Comparison of ENCODE assay signal across 10 mouse cellular contexts in genomic region chrX:52745462-52745861, GRCm38 (mm10). TPM values are rescaled to one million over a fixed set of nuclear protein-coding genes. Genes with fewer than 3 reads are reported as not detected.
DNase-seq lines count a peak whose midpoint lies in the region; ATAC-seq and TF ChIP-seq lines count a peak whose summit lies in the region.
"Had no signal": no experiment of that assay in that cellular context is flagged by ENCODE, and none has a peak within 500 bp of the region (broad histone marks: within the 10 kb centered on the region; RNA-seq: fewer than 3 reads in every experiment).

No protein-coding gene starts in this region.

- no peaks in the 10 kb centered on the region for H3K4me1 ChIP-seq in heart, embryonic 10.5 days
- no peaks in the 10 kb centered on the region for H3K4me1 ChIP-seq in lung, embryonic 14.5 days (ENCODE audit: insufficient read depth)
- no peaks in the 10 kb centered on the region for H3K4me1 ChIP-seq in lung, adult 2 months (ENCODE audit: control insufficient read depth, insufficient read depth, low read length)
- 0 out of 2 replicates have a peak, but pooled peaks cover 3% of the 10 kb centered on the region for H3K4me1 ChIP-seq in neural tube, embryonic 15.5 days

- peak overlapping the region; percentile 79; the same call in 1 of the 2 replicates for H3K4me2 ChIP-seq in lung, embryonic 14.5 days
- H3K4me2 ChIP-seq in neural tube, embryonic 15.5 days: peak overlapping the region; percentile 95

- H3K9ac ChIP-seq in lung, embryonic 14.5 days: no peak overlapping the region
- no peak overlapping the region for H3K9ac ChIP-seq in neural tube, embryonic 15.5 days (replicated peaks)

- H3K9me3 ChIP-seq in heart, embryonic 10.5 days: no peaks in the 10 kb centered on the region
- no peaks in the 10 kb centered on the region for H3K9me3 ChIP-seq in lung, embryonic 14.5 days (ENCODE audit: low read depth, low read length)
- H3K9me3 ChIP-seq in neural tube, embryonic 15.5 days (replicated peaks): no peaks in the 10 kb centered on the region

- DNase-seq in heart, embryonic 10.5 days (ENCODE audit: low spot score): no peak
- DNase-seq in heart, adult 9 months (ENCODE audit: low spot score in 2 of 2): no peak
- DNase-seq in lung, embryonic 14.5 days: no peak
- no peak for DNase-seq in lung, adult 2 months
- DNase-seq in right cerebral cortex, postnatal 36 days (ENCODE audit: low spot score in 2 of 2): no peak
- no peak for DNase-seq in testis, postnatal 14 days (ENCODE audit: low spot score)
- DNase-seq: cerebellum, postnatal 36 days; heart, postnatal 36 days had no signal

- no peak overlapping the region for H3K27ac ChIP-seq in heart, embryonic 10.5 days
- H3K27ac ChIP-seq in lung, embryonic 14.5 days (ENCODE audit: low read depth): no peak overlapping the region
- H3K27ac ChIP-seq in neural tube, embryonic 15.5 days (replicated peaks): no peak overlapping the region

- no peak for ATAC-seq in lung, embryonic 14.5 days (ENCODE audit: insufficient read depth)
- ATAC-seq in granulocyte monocyte progenitor cell, adult 5-6 weeks (replicated peaks; ENCODE audit: poor library complexity, severe bottlenecking): peak; percentile 40
- no peak for ATAC-seq in neural tube, embryonic 15.5 days (ENCODE audit: low FRiP score)

- WGBS in heart, embryonic 10.5 days: 9% methylated on average over 8 of the region's 8 CpGs
- WGBS in lung, embryonic 14.5 days: 14% methylated on average over 8 of the region's 8 CpGs
- WGBS in lung, adult 2 months: 16% methylated on average over 8 of the region's 8 CpGs
- 5% methylated on average over 8 of the region's 8 CpGs for WGBS in neural tube, embryonic 15.5 days

- H3K27me3 ChIP-seq in heart, embryonic 10.5 days (ENCODE audit: insufficient read depth, poor library complexity, severe bottlenecking): peaks cover 17% of the 10 kb centered on the region
- peaks cover 20% of the 10 kb centered on the region for H3K27me3 ChIP-seq in lung, embryonic 14.5 days (ENCODE audit: insufficient read depth, low read length)
- H3K27me3 ChIP-seq in neural tube, embryonic 15.5 days (replicated peaks): peaks cover 16% of the 10 kb centered on the region

- H3K4me3 ChIP-seq in heart, embryonic 10.5 days: peak overlapping the region; percentile 66; the same call in 1 of the 2 replicates
- no peak overlapping the region for H3K4me3 ChIP-seq in lung, embryonic 14.5 days (ENCODE audit: low read depth, low read length)
- H3K4me3 ChIP-seq in lung, adult 2 months (replicated peaks; ENCODE audit: extremely low read depth, low read depth, low read length): no peak overlapping the region
- no peak overlapping the region for H3K4me3 ChIP-seq in neural tube, embryonic 15.5 days (replicated peaks)

- no peak for TF ChIP-seq CTCF in lung, embryonic 14.5 days (IDR thresholded peaks at IDR 0.05; ENCODE audit: low read depth)
- TF ChIP-seq CTCF in lung, adult 2 months (IDR thresholded peaks at IDR 0.05; ENCODE audit: insufficient read depth, low read length): no peak

- no peak for TF ChIP-seq POLR2A in lung, adult 2 months (IDR thresholded peaks at IDR 0.05; ENCODE audit: borderline replicate concordance, extremely low read depth, low read depth, low read length)

- H3K36me3 ChIP-seq in heart, embryonic 10.5 days: no peaks in the 10 kb centered on the region
- no peaks in the 10 kb centered on the region for H3K36me3 ChIP-seq in lung, embryonic 14.5 days (ENCODE audit: insufficient read depth)
- H3K36me3 ChIP-seq in neural tube, embryonic 15.5 days: no peaks in the 10 kb centered on the region

RNA-seq across cellular contexts. Expression of gene Ccdc160, which starts 45.5 kb away (rescaled TPM):
- 0.99 and 2.4 TPM in 2 replicates for polyA plus RNA-seq in heart, embryonic 10.5 days (2016; fragmentation: Nextera tagmentation; extraction: Ambion mirVana)
- polyA plus RNA-seq in lung, embryonic 14.5 days (2014; fragmentation: Nextera tagmentation; extraction: Ambion mirVana): 1.9 and 2.7 TPM in 2 replicates
- polyA plus RNA-seq in lung, adult 2 months (2012; rRNA removed): 0.17 and 0.20 TPM in 2 replicates
- total RNA-seq in granulocyte monocyte progenitor cell, adult 5-6 weeks (2014; fragmentation: Nextera tagmentation): not detected in 2 replicates
- not detected in 2 replicates for total RNA-seq in granulocyte monocyte progenitor cell, adult 5-6 weeks (2017)
- 6.7 and 7.7 TPM in 2 replicates for polyA plus RNA-seq in neural tube, embryonic 15.5 days (2015; fragmentation: Nextera tagmentation; extraction: Ambion mirVana)
